Mouse (Mus musculus) thymus, adult 2 months (tissue): ENCODE data around the gene 1700029I15Rik. TPM values are rescaled to one million over a fixed set of nuclear protein-coding genes. Genes with fewer than 3 reads are reported as not detected.

Experiments used
- DNase-seq: peaks from one replicate; pipeline ENCODE4 v3.0.0; 2021
- H3K27ac ChIP-seq: fragments of 200-500 bp; 2 replicates; pipeline ENCODE4 v1.5.1; 2012; ENCODE audit warnings: low read length, control low read depth; ENCODE audit not compliant: control insufficient read depth, insufficient read depth
- H3K27me3 ChIP-seq: fragments of 200-500 bp; 2 replicates; pipeline ENCODE4 v1.6.1; 2012; ENCODE audit warnings: mild to moderate bottlenecking, low read length, moderate library complexity, mixed read lengths; ENCODE audit not compliant: control insufficient read depth, insufficient read depth
- H3K36me3 ChIP-seq: fragments of 200-500 bp; 2 replicates; pipeline ENCODE4 v1.6.1; 2012; ENCODE audit warnings: mild to moderate bottlenecking, low read length, moderate library complexity; ENCODE audit not compliant: control insufficient read depth, insufficient read depth
- H3K4me1 ChIP-seq: fragments of 200-500 bp; replicated peaks from 2 replicates; pipeline ENCODE4 v1.6.1; 2012; ENCODE audit warnings: low read length; ENCODE audit not compliant: control insufficient read depth, insufficient read depth
- H3K4me3 ChIP-seq: fragments of 200-500 bp; 2 replicates; pipeline ENCODE4 v1.5.1; 2012; ENCODE audit warnings: mild to moderate bottlenecking, low read length, control low read depth, moderate library complexity; ENCODE audit not compliant: control insufficient read depth, insufficient read depth
- CTCF ChIP-seq: fragments of 200-500 bp; IDR thresholded peaks from 2 replicates; pipeline ENCODE4 v1.5.1; 2012; ENCODE audit warnings: mild to moderate bottlenecking, control low read depth, low read length, moderate library complexity, borderline replicate concordance; ENCODE audit not compliant: control insufficient read depth, poor library complexity, insufficient read depth; ENCODE audit errors: extremely low read depth
- POLR2A ChIP-seq: fragments of 200-500 bp; IDR thresholded peaks from 2 replicates; pipeline ENCODE4 v1.6.1; 2012; ENCODE audit warnings: mild to moderate bottlenecking, low read length, control low read depth, moderate library complexity; ENCODE audit not compliant: control insufficient read depth, poor library complexity, insufficient read depth; ENCODE audit errors: extremely low read depth
- WGBS: fragments of 180-500 bp; shearing (Covaris S2); methylation state at CpG from one replicate; pipeline ENCODE4 v1.1.7; 2018; 5-methylcytosine and 5-hydroxymethylcytosine counted together
- polyA plus RNA-seq: library from polyadenylated mRNA; depleted of rRNA; stranded (reverse); fragments of >200 nt; gene quantifications from 2 replicates; pipeline ENCODE4 v1.2.3, GENCODE M21; 2012

The 1700029I15Rik gene
- polyA plus RNA-seq, 1 experiment = 9.0 TPM

- Histone ChIP-seq H3K27ac (no peak overlapping the region), H3K4me1 (no peaks in the 10 kb centered on the region), H3K27me3 (no peaks in the 10 kb centered on the region), H3K4me3 (no peak overlapping the region), H3K36me3 (peaks cover 35% of the 10 kb centered on the region)
- no peak for DNase-seq
- 90% methylated on average over 6 of the region's 6 CpGs for WGBS
- TF ChIP-seq POLR2A = no peak
- TF ChIP-seq CTCF = no peak
These were observed 28.1 kb upstream of the 1700029I15Rik start for GRCm38 (mm10) chr2:92354224-92354623.

- no peak for DNase-seq
- 93% methylated on average over 2 of the region's 2 CpGs for whole genome bisulfite sequencing
- no peaks in the 10 kb centered on the region for H3K27me3 ChIP-seq
- TF ChIP-seq CTCF (no peak), POLR2A (no peak)
- no peak overlapping the region for H3K27ac ChIP-seq
- no peaks in the 10 kb centered on the region for H3K4me1 ChIP-seq
- no peak overlapping the region for H3K4me3 ChIP-seq
- peaks cover 35% of the 10 kb centered on the region for H3K36me3 ChIP-seq
These were observed 23.0 kb upstream of the 1700029I15Rik start for GRCm38 (mm10) chr2:92359301-92359700.

GRCm38 (mm10) chr2:92360186-92360823 is 22.0 kb upstream of the 1700029I15Rik start:
- Histone ChIP-seq H3K4me1 (no peaks in the 10 kb centered on the region), H3K27me3 (no peaks in the 10 kb centered on the region), H3K36me3 (peaks cover 35% of the 10 kb centered on the region), H3K27ac (no peak overlapping the region), H3K4me3 (no peak overlapping the region)
- TF ChIP-seq POLR2A (no peak), CTCF (no peak)
- DNase-seq = no peak
- 95% methylated on average over 25 of the region's 25 CpGs for WGBS

DNA sequence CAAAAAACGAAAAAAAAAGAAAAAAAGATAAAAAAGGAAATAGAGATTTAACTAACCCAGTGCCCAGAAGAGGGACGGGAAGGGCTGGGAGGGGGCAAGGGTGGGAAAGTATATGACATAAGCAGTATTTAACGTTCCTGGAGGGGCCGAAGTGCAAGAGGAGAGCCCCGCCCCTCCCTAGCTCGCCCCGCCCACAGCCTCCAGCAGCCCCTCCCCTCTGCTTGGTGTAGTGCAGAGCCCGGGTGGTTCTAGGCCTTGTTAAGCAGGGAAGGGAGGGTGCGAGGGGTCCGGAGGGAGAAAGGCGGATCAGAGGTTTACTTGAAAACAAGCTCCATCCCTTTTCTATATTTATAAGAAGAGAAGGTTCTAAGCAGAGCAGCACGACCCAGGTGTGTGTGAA is 21.4 kb upstream of the 1700029I15Rik start:
- DNase-seq = no peak
- 75% methylated on average over 12 of the region's 12 CpGs for WGBS
- Histone ChIP-seq H3K36me3 (peaks cover 35% of the 10 kb centered on the region), H3K4me3 (no peak overlapping the region), H3K27me3 (no peaks in the 10 kb centered on the region), H3K4me1 (no peaks in the 10 kb centered on the region), H3K27ac (no peak overlapping the region)
- TF ChIP-seq CTCF = no peak
- TF ChIP-seq POLR2A = no peak

- peaks cover 32% of the 10 kb centered on the region for H3K36me3 ChIP-seq
- no peak overlapping the region for H3K4me3 ChIP-seq
- WGBS = 95% methylated on average over 8 of the region's 8 CpGs
These were observed 20.5 kb upstream of the 1700029I15Rik start for GRCm38 (mm10) chr2:92361795-92362194.

GRCm38 (mm10) chr2:92362571-92363228 is 19.6 kb upstream of the 1700029I15Rik start:
- no peak overlapping the region for H3K4me3 ChIP-seq
- no peaks in the 10 kb centered on the region for H3K27me3 ChIP-seq
- 96% methylated on average over 6 of the region's 6 CpGs for WGBS
- no peak for TF ChIP-seq POLR2A
- TF ChIP-seq CTCF = no peak
- DNase-seq = no peak
- peaks cover 6% of the 10 kb centered on the region; the same call in 1 of the 2 replicates for H3K4me1 ChIP-seq
- peaks cover 24% of the 10 kb centered on the region for H3K36me3 ChIP-seq
- no peak overlapping the region for H3K27ac ChIP-seq

More at GRCm38 (mm10) chr2:92361795-92362194, 20.5 kb upstream of the 1700029I15Rik start:
- no peak overlapping the region for H3K27ac ChIP-seq
- no peaks in the 10 kb centered on the region for H3K4me1 ChIP-seq
- no peaks in the 10 kb centered on the region for H3K27me3 ChIP-seq
- TF ChIP-seq POLR2A (no peak), CTCF (no peak)
- DNase-seq = no peak

GRCm38 (mm10) chr2:92364086-92364485 is 18.3 kb upstream of the 1700029I15Rik start:
- peaks cover 6% of the 10 kb centered on the region; the same call in 1 of the 2 replicates for H3K4me1 ChIP-seq
- WGBS = 97% methylated on average over 4 of the region's 4 CpGs
- no peak for DNase-seq
- no peak overlapping the region for H3K4me3 ChIP-seq
- peaks cover 13% of the 10 kb centered on the region for H3K36me3 ChIP-seq
- H3K27me3 ChIP-seq = no peaks in the 10 kb centered on the region
- H3K27ac ChIP-seq = no peak overlapping the region
- no peak for TF ChIP-seq CTCF
- TF ChIP-seq POLR2A = no peak
